Mouse (Mus musculus) spleen, adult 2 months (tissue): ENCODE data around the gene Kcnj14.

Source experiments
- CTCF ChIP-seq: fragments of 200-500 bp; IDR thresholded peaks from 2 replicates; pipeline ENCODE4 v1.5.1; 2011; ENCODE audit warnings: mild to moderate bottlenecking, inconsistent platforms; ENCODE audit not compliant: insufficient read depth, insufficient read length, insufficient replicate concordance; ENCODE audit errors: extremely low read depth
- POLR2A ChIP-seq: fragments of 200-500 bp; IDR thresholded peaks from 2 replicates; pipeline ENCODE4 v1.6.1; 2011; ENCODE audit warnings: low read depth, low read length, inconsistent platforms

- TF ChIP-seq CTCF = no peak
- no peak for TF ChIP-seq POLR2A
These were observed 39.8 kb downstream of the Kcnj14 start, which contains the start of gene Sult2b1 for GRCm38 (mm10) chr7:45784524-45785372.
